Mouse (Mus musculus) forebrain, embryonic 11.5 days (tissue): ENCODE results near the gene Sdhaf2. TPM values are rescaled to one million over a fixed set of nuclear protein-coding genes. Genes with fewer than 3 reads are reported as not detected.
A peak's percentile ranks its signal among the peaks of the same experiment; 100 is the strongest.

Experiments used
- ATAC-seq: fragments of 200-750 bp; cut with Nextera tagmentation; replicated peaks from 2 replicates; pipeline ENCODE4 v1.8.0; 2017; ENCODE audit warnings: moderate TSS enrichment; ENCODE audit not compliant: low FRiP score
- DNase-seq: peaks from one replicate; pipeline ENCODE4 v3.0.0-alpha.2; 2017; ENCODE audit warnings: low spot score
- H3K27ac ChIP-seq: fragments of 300-500 bp; sonication (generic); 2 replicates; pipeline ENCODE4 v1.5.1; 2014; ENCODE audit warnings: low read depth, low read length
- H3K27me3 ChIP-seq: fragments of 300-500 bp; sonication (generic); 2 replicates; pipeline ENCODE4 v1.6.1; 2014; ENCODE audit warnings: mild to moderate bottlenecking, low read length, mixed read lengths; ENCODE audit not compliant: control insufficient read depth, insufficient read depth
- H3K36me3 ChIP-seq: fragments of 300-500 bp; sonication (generic); 2 replicates; pipeline ENCODE4 v1.6.1; 2014; ENCODE audit warnings: mild to moderate bottlenecking, low read length, moderate library complexity, mixed read lengths; ENCODE audit not compliant: control insufficient read depth, insufficient read depth
- H3K4me1 ChIP-seq: fragments of 300-500 bp; sonication (generic); replicated peaks from 2 replicates; pipeline ENCODE4 v1.6.1; 2014; ENCODE audit warnings: low read length, mixed read lengths; ENCODE audit not compliant: control insufficient read depth, insufficient read depth
- H3K4me2 ChIP-seq: fragments of 300-500 bp; sonication (generic); 2 replicates; pipeline ENCODE4 v1.6.1; 2014; ENCODE audit warnings: low read depth, mild to moderate bottlenecking, low read length, moderate library complexity, mixed read lengths; ENCODE audit not compliant: severe bottlenecking
- H3K4me3 ChIP-seq: fragments of 300-500 bp; sonication (generic); 2 replicates; pipeline ENCODE4 v1.5.1; 2014; ENCODE audit warnings: low read depth, low read length
- H3K9ac ChIP-seq: fragments of 300-500 bp; sonication (generic); 2 replicates; pipeline ENCODE4 v1.6.1; 2014; ENCODE audit warnings: low read length
- H3K9me3 ChIP-seq: fragments of 300-500 bp; sonication (generic); 2 replicates; pipeline ENCODE4 v1.6.1; 2016; ENCODE audit warnings: low read length, mixed read lengths; ENCODE audit not compliant: control insufficient read depth
- WGBS: fragments of 180-500 bp; shearing (Covaris S2); extraction: QIAGEN DNeasy Blood & Tissue Kit; methylation state at CpG from one replicate; pipeline ENCODE4 v1.1.7; 2014; 5-methylcytosine and 5-hydroxymethylcytosine counted together
- polyA plus RNA-seq: library from polyadenylated mRNA; unstranded; fragments of >200 nt; fragmentation: Nextera tagmentation; extraction: Ambion mirVana; gene quantifications from 2 replicates; pipeline ENCODE4 v1.2.1, GENCODE M21; 2014

Gene Sdhaf2
- polyA plus RNA-seq, 1 experiment from 2014 or later: 57.1 TPM

DNA sequence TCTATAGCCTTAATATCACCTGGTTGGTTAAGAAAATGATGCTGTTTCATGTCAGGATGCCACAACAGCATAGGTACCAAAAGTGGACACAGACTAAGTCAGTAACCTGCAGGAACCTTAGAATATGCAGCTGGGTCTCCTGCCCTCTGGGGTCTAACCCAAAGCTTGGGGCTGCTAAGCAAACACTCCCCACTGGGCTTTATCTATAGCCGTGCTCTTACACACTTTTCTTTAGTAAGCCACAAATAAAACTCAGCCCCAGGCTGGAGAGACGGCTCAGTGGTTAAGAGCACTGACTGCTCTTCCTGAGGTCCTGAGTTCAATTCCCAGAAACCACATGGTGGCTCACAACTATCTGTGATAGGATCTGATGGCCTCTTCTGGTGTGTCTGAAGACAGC lies 31.1 kb upstream of the Sdhaf2 start:
- H3K4me3 ChIP-seq: no peak overlapping the region
- no peaks in the 10 kb centered on the region for H3K36me3 ChIP-seq
- H3K9me3 ChIP-seq: no peaks in the 10 kb centered on the region
- H3K27ac ChIP-seq: no peak overlapping the region
- WGBS: 71% methylated on average over 2 of the region's 2 CpGs
- H3K4me1 ChIP-seq: no peaks in the 10 kb centered on the region
- H3K27me3 ChIP-seq: no peaks in the 10 kb centered on the region
- no peak overlapping the region for H3K4me2 ChIP-seq
- DNase-seq (no peak), ATAC-seq (no peak)
- no peak overlapping the region for H3K9ac ChIP-seq

DNA sequence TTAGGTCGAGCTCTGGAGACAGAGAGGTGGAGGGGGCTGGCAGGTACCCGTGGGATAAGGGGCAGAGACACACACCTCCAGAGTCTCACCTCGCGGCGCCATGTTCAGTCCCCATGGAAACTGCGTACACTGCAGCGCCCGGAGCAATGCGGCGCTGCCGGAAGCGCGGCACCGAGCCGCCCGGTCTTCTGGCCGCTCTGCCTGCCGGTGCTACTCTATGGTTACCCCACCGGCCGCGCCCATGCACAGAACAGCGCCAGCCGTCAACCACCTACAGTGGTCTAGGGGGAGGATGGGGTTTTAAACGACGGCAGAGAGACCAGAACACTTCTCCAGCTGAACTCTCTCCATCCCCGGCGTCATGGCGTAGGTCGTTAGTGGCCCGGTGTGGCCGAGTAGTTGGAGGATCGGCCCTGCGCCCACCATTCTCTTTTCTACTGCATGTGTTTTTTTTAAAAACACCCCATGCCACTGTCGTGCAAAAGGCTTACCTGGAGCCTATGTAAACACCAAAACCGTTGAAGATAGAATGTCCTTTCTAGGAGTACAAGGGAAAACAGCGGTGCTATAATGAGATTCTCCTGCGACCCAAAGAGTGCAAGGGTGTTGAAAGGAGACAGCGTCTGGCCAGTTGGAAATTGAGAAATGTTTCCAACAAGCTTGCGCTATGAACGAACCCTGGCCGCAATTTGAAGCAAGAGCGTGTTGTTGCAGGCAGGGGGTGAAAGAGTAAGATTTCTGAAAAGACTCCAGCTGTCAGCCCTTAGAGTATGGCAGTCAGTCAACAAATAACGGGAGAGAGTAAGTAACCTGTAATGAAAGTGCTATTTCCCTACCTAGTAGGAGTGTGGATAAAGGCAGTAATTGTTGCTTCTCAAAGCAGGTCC lies 29.9 kb upstream of the Sdhaf2 start, which contains the start of gene Tmem216:
Gene Tmem216 (minus strand): TSS at position 615 of the 887 bp plus-strand sequence.
- Histone ChIP-seq H3K4me1 (no peaks in the 10 kb centered on the region), H3K9ac (peak within 1 kb of the TSS; percentile 60), H3K4me2 (peak within 1 kb of the TSS; percentile 48), H3K27ac (peak within 1 kb of the TSS; percentile 42; the same call in 1 of the 2 replicates), H3K4me3 (peak within 1 kb of the TSS; percentile 53), H3K36me3 (peaks cover 1% of the 10 kb centered on the region; the same call in 1 of the 2 replicates), H3K27me3 (no peaks in the 10 kb centered on the region), H3K9me3 (no peaks in the 10 kb centered on the region)
- peak; percentile 88 for DNase-seq
- WGBS: 2% methylated on average over 43 of the region's 43 CpGs
- ATAC-seq: peak; percentile 99

DNA sequence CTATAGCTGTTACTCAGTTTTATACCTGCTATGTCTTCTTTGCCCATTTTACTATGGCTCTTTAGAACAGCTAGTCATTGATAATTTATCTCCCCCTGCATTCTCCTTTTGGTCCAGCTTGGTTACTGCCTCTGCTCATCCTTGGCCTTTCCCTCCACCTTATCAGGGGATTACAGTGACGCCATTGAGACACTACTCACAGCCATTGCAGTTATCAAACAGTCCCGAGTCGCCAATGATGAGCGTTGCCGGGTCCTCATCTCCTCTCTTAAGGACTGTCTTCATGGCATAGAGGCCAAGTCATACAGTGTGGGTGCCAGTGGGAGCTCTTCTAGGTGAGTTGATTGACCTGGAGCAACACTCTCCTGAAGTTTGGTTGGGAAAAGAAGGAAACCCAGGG lies 13.5 kb upstream of the Sdhaf2 start:
- ATAC-seq: no peak
- Histone ChIP-seq H3K27ac (no peak overlapping the region), H3K36me3 (peaks cover 20% of the 10 kb centered on the region), H3K4me3 (no peak overlapping the region), H3K4me1 (no peaks in the 10 kb centered on the region), H3K9ac (no peak overlapping the region), H3K9me3 (no peaks in the 10 kb centered on the region), H3K4me2 (no peak overlapping the region), H3K27me3 (no peaks in the 10 kb centered on the region)
- DNase-seq: no peak
- 93% methylated on average over 5 of the region's 5 CpGs for WGBS

DNA sequence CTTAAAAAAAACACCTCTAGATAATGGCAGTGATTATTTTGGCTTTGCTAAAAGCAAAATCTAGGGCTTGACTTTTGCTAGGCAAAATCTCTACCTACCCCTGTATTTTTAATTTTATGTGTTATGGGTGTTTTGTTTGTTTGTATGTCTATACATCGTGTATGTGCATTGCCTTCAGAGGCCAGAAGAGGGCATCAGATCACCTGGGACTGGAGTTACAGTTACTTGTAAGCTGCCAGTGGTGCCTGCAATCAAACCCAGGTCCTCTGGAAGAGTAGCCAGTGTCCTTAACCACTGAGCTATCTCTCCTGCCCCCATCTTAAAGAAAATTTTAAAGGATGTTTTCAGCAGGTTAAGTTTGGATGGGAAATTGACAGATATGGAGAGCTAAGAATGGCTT lies 4.1 kb upstream of the Sdhaf2 start:
- 94% methylated on average over 1 of the region's 1 CpGs for WGBS
- Histone ChIP-seq H3K36me3 (peaks cover 14% of the 10 kb centered on the region; the same call in 1 of the 2 replicates), H3K4me1 (peaks cover 7% of the 10 kb centered on the region; the same call in 1 of the 2 replicates), H3K4me2 (no peak overlapping the region), H3K4me3 (no peak overlapping the region), H3K27me3 (no peaks in the 10 kb centered on the region), H3K9me3 (no peaks in the 10 kb centered on the region), H3K9ac (no peak overlapping the region), H3K27ac (no peak overlapping the region)
- no peak for ATAC-seq
- DNase-seq: no peak

DNA sequence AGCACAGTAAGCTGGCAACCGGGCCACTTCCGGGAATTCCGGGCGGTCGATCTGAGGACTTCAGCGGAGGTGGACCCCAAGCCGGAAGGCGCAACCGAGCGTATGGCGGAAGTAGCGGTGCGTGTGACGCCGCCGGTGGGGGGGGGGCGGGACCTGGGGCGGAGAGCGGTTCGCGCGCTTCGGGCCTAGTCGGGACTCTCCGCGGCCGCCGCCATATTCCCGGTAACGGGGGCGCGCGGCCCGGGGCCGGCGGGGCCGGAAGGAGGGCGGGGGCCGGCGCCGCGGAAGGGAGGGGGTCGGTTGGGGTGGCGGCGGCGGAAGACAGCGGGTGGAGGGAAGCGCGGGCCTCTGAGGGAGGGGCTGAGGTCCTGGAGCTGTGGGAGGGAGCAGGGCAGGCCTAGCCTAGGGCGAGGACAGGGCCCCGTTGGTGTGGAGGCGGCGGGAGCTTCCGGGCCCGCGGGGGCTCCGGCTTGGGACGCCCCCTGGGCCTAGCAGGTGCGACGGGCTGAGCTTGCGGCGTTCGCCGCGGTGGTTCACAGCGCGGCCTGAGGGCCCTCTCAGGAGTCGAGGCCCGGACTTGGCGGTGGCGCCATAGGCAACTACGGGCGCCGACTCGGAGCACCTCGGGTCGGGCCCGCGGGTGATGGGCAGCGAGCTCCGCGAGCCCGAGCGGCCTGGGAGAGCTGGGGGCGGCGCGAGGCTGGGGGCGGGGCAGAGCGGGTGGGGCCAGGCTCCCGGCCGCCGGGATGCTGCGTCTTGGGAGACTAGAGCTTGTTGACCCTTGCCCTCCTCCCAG lies 638 bp downstream of the Sdhaf2 start, which contains the start of gene Cpsf7:
Gene Cpsf7 (plus strand): TSS at position 161 of the 796 bp plus-strand sequence.
- no peaks in the 10 kb centered on the region for H3K9me3 ChIP-seq
- peak; percentile 97 for DNase-seq
- H3K4me1 ChIP-seq: peaks cover 10% of the 10 kb centered on the region; the same call in 1 of the 2 replicates
- WGBS: under 1% methylated on average over 77 of the region's 93 CpGs
- H3K4me2 ChIP-seq: peak within 1 kb of the TSS; percentile 79
- peak; percentile 95 for ATAC-seq
- H3K4me3 ChIP-seq: peak within 1 kb of the TSS; percentile 94
- peak within 1 kb of the TSS; percentile 99 for H3K9ac ChIP-seq
- H3K36me3 ChIP-seq: peaks cover 3% of the 10 kb centered on the region; the same call in 1 of the 2 replicates
- H3K27me3 ChIP-seq: no peaks in the 10 kb centered on the region
- H3K27ac ChIP-seq: peak within 1 kb of the TSS; percentile 96

DNA sequence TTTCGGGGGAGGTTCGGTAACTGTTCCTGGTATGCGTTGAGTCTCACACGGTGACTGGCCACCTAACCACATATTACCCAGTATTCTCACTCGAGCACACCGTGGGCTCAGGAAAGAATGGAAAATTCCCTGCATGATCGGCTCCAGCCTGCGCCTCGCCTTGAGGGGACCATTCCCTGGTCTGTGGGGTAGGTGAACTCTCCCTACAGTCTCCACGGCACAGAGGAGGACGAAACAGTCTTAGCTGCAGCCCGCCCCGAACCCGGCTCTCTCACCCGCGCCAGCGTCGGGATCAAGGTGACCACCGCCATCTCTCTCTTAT lies 1.2 kb downstream of the Sdhaf2 start:
- Histone ChIP-seq H3K27ac (peak overlapping the region; percentile 96), H3K9ac (peak overlapping the region; percentile 99), H3K9me3 (no peaks in the 10 kb centered on the region), H3K4me1 (peaks cover 10% of the 10 kb centered on the region; the same call in 1 of the 2 replicates), H3K36me3 (no peaks in the 10 kb centered on the region; the same call in 1 of the 2 replicates), H3K4me3 (peak overlapping the region; percentile 94), H3K4me2 (peak overlapping the region; percentile 79), H3K27me3 (no peaks in the 10 kb centered on the region)
- WGBS: under 1% methylated on average over 19 of the region's 19 CpGs
- ATAC-seq: no peak
- no peak for DNase-seq

DNA sequence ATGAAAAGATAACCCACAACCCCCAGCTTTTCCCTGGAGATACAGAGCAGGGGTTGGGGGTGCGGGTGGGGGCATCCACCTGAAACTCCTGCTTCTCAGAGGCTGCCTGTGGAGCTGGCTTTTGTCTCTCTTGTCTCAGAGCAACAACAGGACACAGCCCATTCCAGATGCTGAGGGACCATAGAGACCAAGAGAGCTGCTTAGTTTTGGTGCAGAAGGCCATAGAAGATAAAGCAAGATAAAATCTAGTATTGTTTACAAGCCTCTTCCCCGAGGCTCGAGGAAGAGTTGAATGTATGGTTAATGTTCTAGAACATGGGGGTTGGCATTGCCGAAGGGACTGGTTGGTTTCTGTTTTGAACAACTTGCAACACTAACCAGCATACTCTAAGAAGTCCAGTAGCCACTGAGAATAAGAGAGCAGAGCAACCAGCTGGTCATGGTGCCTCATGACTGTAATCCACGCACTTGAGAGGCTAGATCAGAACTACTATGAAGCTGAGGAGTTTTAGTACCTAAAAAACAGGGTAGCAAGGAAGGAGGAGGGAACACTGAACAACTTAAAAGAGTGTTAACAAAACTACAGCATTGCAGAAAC lies 2.4 kb downstream of the Sdhaf2 start:
- H3K36me3 ChIP-seq: no peaks in the 10 kb centered on the region; the same call in 1 of the 2 replicates
- DNase-seq (no peak), ATAC-seq (no peak)
- no peak overlapping the region for H3K9ac ChIP-seq
- H3K9me3 ChIP-seq: no peaks in the 10 kb centered on the region
- 87% methylated on average over 5 of the region's 5 CpGs for WGBS
- H3K27me3 ChIP-seq: no peaks in the 10 kb centered on the region
- H3K4me1 ChIP-seq: peaks cover 10% of the 10 kb centered on the region; the same call in 1 of the 2 replicates
- no peak overlapping the region for H3K27ac ChIP-seq
- 0 out of 2 replicates have a peak overlapping the region, but pooled peaks have one; percentile 94 for H3K4me3 ChIP-seq
- H3K4me2 ChIP-seq: peak overlapping the region; percentile 24

DNA sequence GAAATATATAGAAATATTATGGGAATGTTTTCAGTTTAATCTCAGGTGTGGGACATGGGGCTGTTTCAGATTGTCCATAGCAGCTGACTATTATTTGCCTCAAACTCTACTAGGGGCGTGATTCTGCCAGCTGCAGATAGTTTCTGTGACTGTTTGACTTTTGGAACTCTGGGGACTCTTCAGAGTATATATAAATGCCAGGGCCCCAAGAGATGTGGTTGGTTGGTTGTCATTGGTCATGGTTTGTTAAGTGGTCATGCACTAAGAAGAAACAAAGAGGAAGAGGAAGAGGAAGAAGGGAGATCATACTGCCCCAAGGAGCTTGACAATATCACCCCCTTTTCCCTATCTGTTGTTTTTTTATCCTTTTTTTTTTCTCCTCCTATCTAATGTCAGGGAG lies 4.0 kb downstream of the Sdhaf2 start:
- Histone ChIP-seq H3K9ac (no peak overlapping the region), H3K27me3 (no peaks in the 10 kb centered on the region), H3K36me3 (peaks cover 2% of the 10 kb centered on the region; the same call in 1 of the 2 replicates), H3K4me2 (no peak overlapping the region), H3K4me1 (peaks cover 6% of the 10 kb centered on the region; the same call in 1 of the 2 replicates), H3K4me3 (no peak overlapping the region), H3K27ac (no peak overlapping the region), H3K9me3 (no peaks in the 10 kb centered on the region)
- DNase-seq: no peak
- WGBS: 91% methylated on average over 1 of the region's 1 CpGs
- ATAC-seq: no peak
